Mouse (Mus musculus) gastrocnemius, postnatal 25 days (tissue): ENCODE measurements around the gene Rps7. TPM values are rescaled to one million over a fixed set of nuclear protein-coding genes. Genes with fewer than 3 reads are reported as not detected.

Experiments
- DNase-seq: peaks from one replicate; pipeline ENCODE4 v3.0.0; 2022
- long read RNA-seq, 2 experiments: library from polyadenylated mRNA; stranded (forward); transcript quantifications; one replicate each; pipeline ENCODE4 v2.0.0; 2021
- total RNA-seq, 2 experiments: library from RNA; stranded (reverse); gene quantifications; 1 replicate in 1 of 2; 2 replicates in 1 of 2; pipeline ENCODE4 v1.2.3; 2021

Rps7 gene
- total RNA-seq = 100 to 1,000 TPM; 202 to 215 TPM
- long read RNA-seq, experiment 1, transcript Rps7-203 (6 exons, 820 nt) = minor isoform, 8 of 350 reads
- long read RNA-seq, experiment 1, transcript Rps7-201 (7 exons, 954 nt) = major isoform, 331 of 350 reads
- long read RNA-seq, experiment 1, partial matches to known transcripts = 4 of 350 reads
- long read RNA-seq, experiment 1, other reads (novel, unspliced or antisense) = 5 of 350 reads
- long read RNA-seq, experiment 2, transcript Rps7-201 (7 exons, 954 nt) = major isoform, 245 of 258 reads
- long read RNA-seq, experiment 2, transcript Rps7-203 (6 exons, 820 nt) = minor isoform, 6 of 258 reads
- long read RNA-seq, experiment 2, partial matches to known transcripts = 4 of 258 reads
- long read RNA-seq, experiment 2, other reads (novel, unspliced or antisense) = 1 of 258 reads

DNA sequence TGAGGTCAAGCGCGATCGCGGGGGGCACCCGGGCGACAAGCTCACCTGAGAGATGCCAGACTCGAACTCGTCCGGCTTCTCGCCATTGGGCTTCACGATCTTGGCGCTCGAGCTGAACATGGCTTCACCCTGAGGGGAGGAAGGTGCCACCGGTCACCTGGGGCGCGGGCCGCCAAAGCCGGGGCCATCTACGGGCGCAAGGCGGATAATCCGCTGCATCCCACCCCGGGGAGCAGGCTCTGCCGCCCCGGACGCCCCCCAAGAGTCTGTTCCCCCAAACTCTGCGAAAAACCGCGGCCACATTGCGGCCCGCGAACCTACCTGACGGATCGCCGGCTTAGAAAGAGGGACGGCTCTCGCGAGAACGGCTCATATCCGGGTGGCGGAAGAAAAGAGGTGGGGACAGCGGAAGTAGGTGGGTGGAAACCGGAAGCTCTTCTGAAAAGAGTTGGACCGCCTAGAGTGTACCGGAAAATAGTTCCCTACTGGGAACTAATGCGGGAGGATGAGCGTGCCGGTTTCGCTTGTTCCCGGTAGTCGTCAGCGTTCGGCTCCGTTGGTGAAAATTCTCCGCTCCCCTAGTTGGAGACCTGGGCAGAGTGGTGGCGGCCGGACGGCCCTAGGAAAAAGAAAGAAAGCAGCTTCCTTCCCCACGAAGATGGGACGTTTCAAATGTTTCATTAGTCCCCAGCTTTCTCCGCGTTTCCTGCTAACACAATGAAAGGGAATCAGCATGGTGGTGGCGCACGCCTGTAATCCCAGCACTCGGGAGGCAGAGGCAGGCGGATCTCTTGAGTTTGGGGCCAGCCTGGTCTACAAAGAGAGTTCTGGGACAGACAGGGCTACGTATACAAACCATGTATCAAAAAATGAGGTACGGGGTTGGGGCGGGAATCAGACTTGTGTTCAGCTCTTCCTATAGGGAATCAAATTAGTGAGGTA is at the start of gene Rps7:
TSS of gene Rps7 (minus strand) at position 419 of the 942 bp plus-strand sequence.
- DNase-seq = peak; percentile 89

DNA sequence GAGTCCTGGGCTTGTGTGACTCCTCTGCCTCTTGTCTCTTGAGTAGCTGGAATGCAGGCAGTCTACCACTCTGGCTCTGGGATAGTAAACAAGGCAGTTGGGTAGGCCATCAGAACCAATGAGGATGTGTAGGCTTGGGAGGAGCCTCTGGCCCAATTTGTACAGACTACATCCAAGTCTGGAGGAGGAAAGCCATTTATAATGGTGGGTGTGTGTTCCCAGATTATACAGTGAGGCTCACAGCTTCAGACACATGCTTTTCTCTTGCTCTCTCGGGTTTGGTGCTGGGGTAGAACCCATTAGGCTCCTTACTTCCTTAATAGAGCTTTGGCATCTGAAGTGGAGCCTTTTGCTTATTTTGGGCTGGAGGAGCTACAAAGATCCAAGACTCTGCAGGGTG is 48.9 kb upstream of the Rps7 start:
- no peak for DNase-seq

DNA sequence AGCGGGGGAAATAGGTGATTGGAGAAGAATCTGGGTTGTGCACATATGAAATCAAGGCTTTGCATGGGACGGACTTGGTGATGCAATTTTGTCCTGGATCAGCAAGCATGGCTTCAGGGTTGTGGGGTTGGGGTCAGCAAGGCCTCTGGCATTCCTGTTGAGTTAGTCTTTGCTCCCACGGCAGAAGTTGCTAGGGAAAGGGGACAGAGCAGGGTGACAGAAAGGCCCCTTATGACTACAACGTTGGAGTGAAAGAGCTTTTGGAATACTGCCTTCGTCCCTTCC is 40.1 kb upstream of the Rps7 start:
- no peak for DNase-seq

DNA sequence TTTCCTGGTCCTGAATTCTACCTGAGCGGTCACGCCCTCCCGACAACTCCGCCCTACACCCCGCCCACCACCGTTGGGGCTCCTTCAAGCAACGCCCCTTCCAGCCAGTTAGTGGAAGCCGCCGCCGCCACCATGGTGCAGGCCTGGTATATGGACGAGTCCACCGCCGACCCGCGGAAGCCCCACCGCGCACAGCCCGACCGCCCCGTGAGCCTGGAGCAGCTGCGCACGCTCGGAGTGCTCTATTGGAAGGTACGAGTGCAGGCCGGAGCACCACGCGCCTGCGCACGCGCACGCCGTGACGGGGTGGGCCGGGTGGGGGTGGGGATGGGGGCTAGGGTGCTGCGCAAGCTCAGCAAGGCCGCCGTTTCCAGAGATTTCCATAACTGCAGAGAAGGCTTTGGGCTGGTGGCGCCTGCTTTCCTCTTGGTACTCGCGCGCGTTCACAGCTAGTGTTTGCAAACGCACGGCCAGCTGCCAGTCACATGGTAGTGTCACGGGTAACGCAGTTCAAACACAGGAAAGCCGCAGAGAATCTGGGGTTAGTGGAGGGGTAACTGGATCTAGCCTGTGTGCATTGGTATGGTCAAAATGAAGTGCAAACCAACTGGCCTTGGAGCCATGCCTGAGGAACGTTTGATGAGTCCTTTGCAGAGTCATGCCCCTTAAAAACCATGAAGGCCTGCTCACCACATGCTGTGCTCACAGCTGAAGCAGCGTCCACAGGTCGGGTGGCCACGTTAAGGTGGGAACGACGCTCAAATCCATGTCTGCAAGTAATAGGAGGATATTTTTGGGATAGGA is 39.6 kb upstream of the Rps7 start, which contains the start of gene Adi1:
TSS of gene Adi1 (plus strand) at position 111 of the 804 bp plus-strand sequence.
- peak; percentile 78 for DNase-seq

DNA sequence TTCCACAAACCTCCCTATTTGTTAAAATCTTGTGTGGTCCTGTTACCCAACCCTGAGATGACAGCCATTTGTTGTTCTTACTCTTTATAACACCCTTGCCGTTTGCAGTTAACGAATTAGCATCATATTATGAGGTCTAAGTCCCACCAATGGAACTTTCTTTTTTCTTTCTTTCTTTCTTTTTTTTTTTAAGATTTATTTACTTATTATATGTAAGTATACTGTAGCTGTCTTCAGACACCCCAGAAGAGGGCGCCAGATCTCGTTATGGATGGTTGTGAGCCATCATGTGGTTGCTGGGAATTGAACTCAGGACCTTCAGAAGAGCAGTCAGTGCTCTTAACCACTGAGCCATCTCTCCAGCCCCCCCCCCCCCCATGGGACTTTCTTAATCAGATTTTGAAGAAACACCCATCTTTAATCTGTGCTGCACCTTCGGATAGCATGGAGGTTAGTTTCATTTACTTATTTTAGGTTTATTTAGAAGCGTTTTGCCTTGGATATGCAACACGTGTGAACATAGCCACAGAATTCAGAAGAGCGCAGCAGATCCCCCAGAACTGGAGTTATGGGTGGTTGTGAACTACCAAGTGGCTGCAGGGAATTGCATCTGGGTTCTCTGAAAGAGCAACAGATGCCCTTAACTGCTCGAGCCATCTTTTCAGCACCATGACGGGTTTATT is 38.4 kb upstream of the Rps7 start:
- DNase-seq = no peak

DNA sequence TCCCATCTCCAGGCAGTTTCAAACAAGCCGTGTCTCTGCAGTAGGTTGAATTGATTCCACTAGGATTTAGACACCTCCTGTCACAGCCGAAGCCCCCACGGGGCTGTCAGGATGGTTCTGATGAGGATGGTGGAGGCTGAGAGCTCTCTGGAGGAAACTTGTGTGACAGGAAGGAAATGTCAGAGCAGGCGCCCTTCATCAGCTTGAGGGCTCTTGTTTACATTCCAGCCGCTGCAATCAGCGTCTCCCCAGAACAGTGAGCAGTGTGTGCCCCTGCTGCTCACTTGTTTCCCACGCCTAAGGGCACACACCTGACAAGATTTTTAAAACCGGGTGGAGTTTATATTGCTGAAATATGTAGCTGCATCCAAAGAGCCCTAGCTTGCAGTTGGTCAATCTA is 31.5 kb upstream of the Rps7 start:
- no peak for DNase-seq

DNA sequence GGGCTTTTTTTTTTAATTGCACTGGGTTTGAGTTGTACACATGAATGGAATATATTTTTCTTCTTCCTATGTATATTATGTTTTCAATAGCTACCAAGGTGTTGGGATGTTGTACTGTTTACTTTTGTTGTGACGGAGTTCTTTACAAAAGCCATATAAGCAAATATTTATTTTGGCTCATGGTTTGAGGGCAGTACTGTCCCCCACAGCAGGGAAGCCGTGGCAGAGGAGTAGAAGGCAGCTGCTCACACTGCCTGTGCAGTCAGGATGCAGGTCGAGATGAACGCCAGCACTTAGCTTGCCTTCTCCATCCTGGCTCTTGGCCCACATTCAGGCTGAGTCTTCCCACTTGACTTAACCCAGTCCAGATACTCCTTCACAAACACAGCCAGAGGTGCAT is 31.0 kb upstream of the Rps7 start:
- no peak for DNase-seq

DNA sequence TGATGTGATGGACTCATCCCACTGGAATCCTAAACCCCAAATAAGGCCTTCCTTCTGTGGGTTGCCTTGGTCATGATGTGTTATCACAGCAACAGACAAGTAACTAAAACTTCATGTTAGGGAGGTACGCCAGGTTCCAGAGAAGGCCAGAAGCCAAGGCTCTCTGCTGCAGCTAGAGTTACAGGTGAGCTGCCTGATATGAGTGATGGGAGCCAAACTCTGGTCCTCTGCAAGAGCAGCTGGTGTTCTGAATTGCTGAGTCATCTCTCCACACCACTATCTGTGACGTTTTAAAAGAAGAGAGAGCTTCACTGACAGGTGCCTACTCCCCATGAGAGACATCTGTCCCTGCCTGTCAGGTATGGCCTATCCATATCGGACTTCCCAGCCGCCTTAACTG is 26.9 kb upstream of the Rps7 start:
- DNase-seq = peak; percentile 28

DNA sequence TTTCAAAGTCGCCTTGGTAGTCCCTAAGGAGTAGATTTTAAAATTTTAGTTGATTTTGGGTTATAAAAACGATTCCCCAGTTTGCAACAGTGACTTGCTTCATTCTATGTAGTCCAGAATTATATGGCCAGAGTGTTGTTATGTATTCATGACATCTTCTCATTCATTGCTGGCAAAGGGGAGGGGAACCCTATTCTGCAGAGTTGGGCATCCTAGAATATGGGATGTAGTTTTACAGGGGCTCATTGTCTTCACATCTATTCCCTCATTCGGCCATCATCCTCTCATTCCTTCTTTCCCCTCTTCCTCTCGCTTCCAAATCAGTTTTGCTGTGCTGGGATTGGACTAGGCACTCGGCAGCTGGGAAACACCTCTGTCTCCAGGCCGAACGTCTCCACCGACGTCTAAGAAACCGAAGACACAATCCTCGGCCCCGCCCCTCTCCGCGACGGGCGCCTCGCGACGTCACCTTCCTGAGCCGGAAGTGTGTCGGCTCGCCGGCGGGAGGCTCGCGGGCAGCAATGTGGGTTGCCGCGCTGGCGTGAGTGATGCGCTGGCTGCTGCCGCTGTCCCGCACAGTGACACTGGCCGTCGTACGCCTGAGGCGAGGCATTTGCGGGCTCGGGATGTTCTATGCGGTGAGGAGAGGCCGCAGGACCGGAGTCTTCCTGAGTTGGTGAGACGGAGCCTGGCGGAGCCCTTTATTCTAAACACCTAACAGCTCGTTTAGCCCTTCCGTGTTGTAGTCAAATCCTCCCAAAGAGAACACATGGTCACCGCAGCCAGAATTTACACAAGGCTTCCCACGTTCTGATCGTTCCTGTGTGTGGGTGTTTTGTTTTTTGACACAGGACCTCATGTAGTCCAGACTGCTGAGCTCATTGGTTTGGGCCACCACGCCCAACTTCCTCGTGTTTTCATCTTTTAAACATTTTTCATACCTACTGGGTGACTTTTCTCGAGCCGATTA is 13.7 kb upstream of the Rps7 start, which contains the start of gene Rnaseh1:
TSS of gene Rnaseh1 (plus strand) at position 462 of the 970 bp plus-strand sequence.
- peak; percentile 82 for DNase-seq

DNA sequence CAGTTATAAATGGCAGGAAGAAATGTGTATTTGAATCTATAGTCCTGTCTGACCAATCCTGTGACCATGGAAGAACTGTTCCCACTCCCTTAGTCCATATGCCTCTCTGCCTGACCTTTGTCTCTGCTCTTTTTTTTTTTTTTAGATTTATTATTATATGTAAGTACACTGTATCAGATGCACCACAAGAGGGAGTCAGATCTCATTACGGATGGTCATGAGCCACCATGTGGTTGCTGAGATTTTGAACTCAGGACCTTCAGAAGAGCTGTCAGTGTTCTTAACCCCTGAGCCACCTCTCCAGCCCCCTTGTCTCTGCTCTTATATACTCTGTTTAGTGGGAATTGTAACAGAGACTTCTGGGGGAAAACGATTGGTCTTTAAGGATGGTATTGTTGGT is 3.0 kb upstream of the Rps7 start:
- no peak for DNase-seq

DNA sequence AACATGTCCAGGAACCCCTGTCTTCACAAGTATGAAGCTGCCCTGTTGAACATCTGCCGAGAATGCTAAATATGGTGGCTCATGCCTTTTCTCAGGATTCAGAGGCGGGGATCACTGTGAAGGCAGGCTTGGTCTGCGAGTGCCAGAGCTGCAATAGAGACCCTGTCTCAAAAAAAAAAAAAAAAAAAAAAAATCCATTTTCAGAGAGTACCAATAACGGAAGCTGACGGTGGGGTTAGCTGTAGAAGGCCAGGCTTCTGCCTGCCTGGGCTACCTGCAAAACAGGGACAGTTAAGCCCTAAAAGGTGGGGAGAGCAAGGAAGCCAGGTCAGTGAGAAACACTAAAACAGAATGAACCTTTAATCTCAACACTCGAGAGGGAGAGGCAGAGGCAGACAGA is 790 bp upstream of the Rps7 start:
- DNase-seq = no peak

DNA sequence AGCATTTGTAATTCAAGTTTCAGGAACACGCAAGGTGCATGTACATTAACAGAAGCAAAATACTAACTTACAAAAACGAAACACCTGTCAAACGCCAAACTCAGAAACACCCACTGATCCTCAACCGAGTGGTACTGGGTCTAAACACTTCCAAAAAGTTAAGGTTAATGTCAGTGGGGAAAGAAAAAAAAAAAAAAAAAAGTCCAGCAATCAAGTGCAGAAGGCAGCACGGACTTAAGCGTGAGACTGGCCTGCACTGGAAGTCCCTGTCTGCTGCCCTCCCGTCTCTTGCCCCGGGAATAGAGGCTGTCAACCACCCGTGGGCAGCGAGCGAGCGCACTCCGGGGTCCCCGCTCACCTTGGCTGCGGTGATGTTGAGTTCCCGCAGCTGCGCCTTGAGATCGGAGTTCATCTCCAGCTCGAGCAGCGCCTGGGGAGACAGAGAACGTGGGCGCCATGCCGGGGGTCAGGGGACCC is 657 bp downstream of the Rps7 start:
- DNase-seq = no peak

DNA sequence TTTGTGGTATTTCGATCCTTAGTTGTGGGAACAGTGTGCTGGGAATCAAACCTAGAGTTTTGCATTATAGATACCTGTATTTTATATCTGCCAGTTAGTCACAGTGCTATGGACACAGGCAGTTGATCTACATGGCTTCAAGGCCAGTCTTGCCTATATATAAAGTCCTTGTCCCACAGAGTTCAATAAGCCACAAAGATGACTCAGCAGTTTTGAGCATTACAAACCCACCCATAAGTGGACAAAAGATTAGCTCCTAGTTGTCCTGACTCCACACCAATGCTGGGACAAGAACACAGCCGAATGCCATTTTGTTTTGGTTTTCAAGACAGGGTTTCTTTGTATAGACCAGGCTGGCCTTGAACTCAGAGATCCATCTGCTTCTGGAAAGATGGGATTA is 7.3 kb downstream of the Rps7 start:
- DNase-seq = no peak

DNA sequence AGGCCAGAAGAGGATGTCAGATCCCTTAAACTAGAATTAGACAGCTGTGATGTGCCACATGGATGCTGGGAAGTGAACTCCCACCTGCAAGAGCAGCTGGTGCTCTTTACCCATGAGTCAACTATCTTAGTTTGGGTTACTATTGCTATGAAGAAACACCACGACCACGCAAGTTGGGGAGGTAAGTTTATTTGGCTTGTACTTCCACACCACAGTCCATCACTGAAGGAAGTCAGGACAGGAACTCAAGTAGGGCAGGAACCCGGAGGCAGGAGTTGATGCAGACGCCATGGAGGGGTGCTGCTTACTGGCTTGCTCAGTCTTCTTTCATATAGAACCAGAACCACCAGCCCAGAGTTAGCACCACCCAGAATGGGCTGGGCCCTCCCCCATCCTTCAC is 8.7 kb downstream of the Rps7 start:
- no peak for DNase-seq

DNA sequence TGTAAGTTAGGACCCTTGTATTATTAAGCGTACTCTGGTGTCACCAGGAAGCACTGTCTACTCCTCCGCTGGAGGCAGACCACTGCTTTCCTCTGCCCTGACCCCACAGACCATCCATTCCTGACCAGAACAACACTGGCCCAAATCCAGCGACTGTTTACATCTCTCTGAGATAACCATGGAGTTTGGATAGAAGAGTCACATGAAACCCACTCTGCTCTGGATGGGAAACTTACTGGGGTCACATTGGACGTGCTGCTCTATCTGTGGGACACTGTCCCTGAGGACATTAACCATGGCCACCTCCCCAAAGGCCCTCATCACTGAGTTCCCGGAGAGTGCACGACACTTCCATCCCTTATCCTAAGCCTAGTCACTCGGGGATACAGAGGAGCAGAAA is 10.3 kb downstream of the Rps7 start:
- no peak for DNase-seq

DNA sequence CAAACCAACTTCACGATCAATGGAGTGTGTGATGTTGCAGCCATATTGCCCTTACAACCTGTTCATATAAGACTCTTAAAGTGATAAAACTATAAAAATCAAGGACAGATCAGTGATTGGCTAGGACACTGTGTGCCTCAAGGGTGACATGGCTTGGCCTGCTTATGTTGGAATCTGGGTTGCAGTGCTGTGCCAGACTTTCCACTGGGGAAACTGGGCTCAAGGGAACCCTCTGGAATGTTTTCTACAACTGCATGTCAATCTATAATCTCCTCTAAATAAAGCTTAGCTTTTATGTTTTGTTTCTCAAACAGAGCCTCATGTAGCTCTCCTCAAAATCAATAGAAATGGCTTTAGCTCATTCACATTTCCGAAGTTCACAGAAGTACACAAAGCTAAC is 11.5 kb downstream of the Rps7 start:
- no peak for DNase-seq

DNA sequence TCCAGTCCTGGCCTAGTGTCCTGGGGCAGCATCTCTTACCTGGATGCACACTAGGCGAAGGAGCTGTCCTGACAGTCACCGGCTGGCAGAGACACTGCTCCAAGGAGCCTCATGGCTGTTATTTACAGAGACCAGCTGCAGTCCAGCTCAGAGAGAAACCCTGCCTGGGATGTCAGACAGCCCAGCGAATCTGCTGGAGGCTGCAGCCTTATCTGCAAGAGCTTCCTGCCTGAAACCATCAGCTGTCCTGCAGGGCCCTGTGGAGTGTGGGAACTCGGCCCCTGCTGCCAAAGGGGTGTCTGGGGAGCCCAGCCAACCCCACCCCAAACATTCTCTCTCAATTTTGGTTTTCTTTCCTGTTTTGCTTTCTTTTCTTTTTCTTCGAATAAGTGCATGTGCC is 12.6 kb downstream of the Rps7 start, which contains the start of gene Colec11:
TSS of gene Colec11 (minus strand) at position 183 of the 400 bp plus-strand sequence.
- no peak for DNase-seq

DNA sequence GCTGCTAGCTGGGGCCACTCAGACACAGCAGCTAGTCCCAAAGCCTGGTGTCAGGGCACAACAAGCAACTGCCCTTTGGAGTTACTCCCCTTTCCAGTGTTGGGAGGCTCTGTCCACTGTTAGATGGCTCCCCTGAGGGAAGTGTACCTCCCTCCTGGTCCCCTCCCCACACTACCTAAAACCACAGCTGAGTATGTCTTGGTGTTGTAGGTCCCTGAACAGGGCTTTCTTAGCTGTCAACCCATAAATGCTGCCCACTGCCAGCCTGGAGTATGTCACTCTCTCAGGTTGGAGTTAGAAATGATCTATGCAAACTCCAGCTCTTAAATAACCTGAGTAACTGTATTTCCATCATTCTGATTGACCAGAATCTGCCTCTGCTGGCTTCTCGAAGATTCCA is 13.1 kb downstream of the Rps7 start:
- DNase-seq = no peak

DNA sequence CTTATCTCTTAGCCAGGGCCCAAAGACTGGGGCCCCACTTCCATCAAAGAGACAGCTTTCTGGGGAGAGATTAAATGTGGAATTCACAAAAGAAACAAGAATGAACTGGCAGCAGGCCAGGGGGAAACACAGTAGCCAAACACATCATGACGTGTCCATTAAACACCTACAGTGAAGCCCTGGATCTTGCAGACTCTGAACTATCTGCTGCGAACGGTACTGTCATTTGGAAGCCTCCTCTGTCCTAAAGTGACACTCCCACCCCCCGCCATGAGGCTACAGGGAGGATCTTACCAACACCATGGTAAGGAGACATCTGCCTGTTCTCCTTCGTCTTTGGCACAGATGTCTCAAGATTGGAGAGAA is 13.6 kb downstream of the Rps7 start:
- DNase-seq = no peak

DNA sequence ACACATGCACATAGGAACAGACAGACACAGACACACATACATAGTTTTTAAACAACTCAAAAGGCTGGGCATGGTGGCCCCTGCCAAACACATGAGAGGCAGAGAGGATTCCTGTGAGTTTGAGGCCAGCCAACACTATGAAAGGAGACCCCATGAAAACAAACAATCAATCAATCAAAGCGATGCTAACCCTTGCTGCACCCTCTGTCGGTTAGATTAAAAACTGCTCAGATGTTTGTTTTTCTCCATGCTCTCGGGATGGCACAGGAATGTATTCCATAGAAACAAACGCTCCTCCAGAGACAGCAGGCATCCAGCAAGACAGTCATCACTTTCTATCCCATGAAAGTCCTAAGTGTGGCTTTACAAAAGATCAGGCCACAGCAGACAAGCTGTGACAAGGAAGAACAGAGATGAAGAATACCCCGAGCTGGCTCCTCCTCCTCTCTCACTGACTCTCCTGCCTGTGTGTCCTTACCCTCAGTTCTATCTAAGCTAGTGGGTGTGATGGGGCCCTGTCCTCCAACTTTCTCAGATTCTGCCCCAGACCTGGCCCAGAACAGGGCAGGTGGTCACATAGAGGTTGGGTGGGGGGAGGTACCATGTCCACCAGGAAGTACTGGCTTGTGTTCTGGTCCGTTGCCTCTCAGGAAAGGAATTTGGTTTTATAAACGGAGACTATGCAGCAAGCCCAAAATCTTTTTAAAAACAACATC is 14.1 kb downstream of the Rps7 start:
- no peak for DNase-seq
